Mouse (Mus musculus) erythroblast, embryonic 14.5 days (primary cell): ENCODE measurements around the gene Znrf3. TPM values are rescaled to one million over a fixed set of nuclear protein-coding genes. Genes with fewer than 3 reads are reported as not detected.

ENCODE experiments used
- H3K27me3 ChIP-seq: 2 replicates; pipeline ENCODE4 v1.6.1; 2012; ENCODE audit warnings: inconsistent platforms; ENCODE audit not compliant: control insufficient read depth
- H3K36me3 ChIP-seq: 2 replicates; pipeline ENCODE4 v1.6.1; 2012; ENCODE audit warnings: mild to moderate bottlenecking, inconsistent platforms; ENCODE audit not compliant: control insufficient read depth
- H3K4me1 ChIP-seq: 2 replicates; pipeline ENCODE4 v1.6.1; 2012; ENCODE audit warnings: inconsistent platforms; ENCODE audit not compliant: control insufficient read depth
- H3K4me3 ChIP-seq: replicated peaks from 2 replicates; pipeline ENCODE3; 2012; ENCODE audit warnings: moderate library complexity, mild to moderate bottlenecking, inconsistent platforms
- H3K9me3 ChIP-seq: 2 replicates; pipeline ENCODE4 v1.6.1; 2012; ENCODE audit warnings: low read length, inconsistent platforms, mixed read lengths; ENCODE audit not compliant: control insufficient read depth
- GATA1 ChIP-seq: IDR thresholded peaks from 2 replicates; pipeline ENCODE4 v1.6.1; 2012; ENCODE audit warnings: low read length, inconsistent platforms, mixed read lengths
- TAL1 ChIP-seq: IDR thresholded peaks from 3 replicates; pipeline ENCODE4 v1.6.1; 2012; ENCODE audit warnings: low read length, inconsistent platforms, mixed read lengths
- polyA plus RNA-seq: library from polyadenylated mRNA; stranded (reverse); fragments of >175 nt; gene quantifications from 2 replicates; pipeline ENCODE4 v1.2.3, GENCODE M21; 2012

Znrf3 gene
- polyA plus RNA-seq, 1 experiment, result 0.10 TPM

GRCm38 (mm10) chr11:5243812-5244748 is 200.6 kb downstream of the Znrf3 start:
- Histone ChIP-seq H3K27me3 (no peaks in the 10 kb centered on the region), H3K36me3 (no peaks in the 10 kb centered on the region), H3K4me3 (no peak overlapping the region), H3K9me3 (no peaks in the 10 kb centered on the region), H3K4me1 (peaks cover 52% of the 10 kb centered on the region)
- no peak for TF ChIP-seq TAL1
- TF ChIP-seq GATA1, result no peak

- Histone ChIP-seq H3K4me1 (peaks cover 44% of the 10 kb centered on the region), H3K27me3 (no peaks in the 10 kb centered on the region), H3K4me3 (no peak overlapping the region), H3K9me3 (no peaks in the 10 kb centered on the region), H3K36me3 (no peaks in the 10 kb centered on the region)
- TF ChIP-seq TAL1 (no peak), GATA1 (no peak)
These were observed 201.4 kb downstream of the Znrf3 start for GRCm38 (mm10) chr11:5243208-5243607.

- no peaks in the 10 kb centered on the region for H3K36me3 ChIP-seq
- H3K9me3 ChIP-seq, result no peaks in the 10 kb centered on the region
- peaks cover 38% of the 10 kb centered on the region for H3K4me1 ChIP-seq
- H3K27me3 ChIP-seq, result no peaks in the 10 kb centered on the region
- no peak overlapping the region for H3K4me3 ChIP-seq
- TF ChIP-seq TAL1 (no peak), GATA1 (no peak)
These were observed 202.5 kb downstream of the Znrf3 start for GRCm38 (mm10) chr11:5242158-5242557.

- no peaks in the 10 kb centered on the region for H3K9me3 ChIP-seq
- no peak overlapping the region for H3K4me3 ChIP-seq
- no peaks in the 10 kb centered on the region for H3K36me3 ChIP-seq
- peaks cover 23% of the 10 kb centered on the region for H3K4me1 ChIP-seq
- no peaks in the 10 kb centered on the region for H3K27me3 ChIP-seq
- TF ChIP-seq TAL1, result no peak
- TF ChIP-seq GATA1, result no peak
These were observed 204.6 kb downstream of the Znrf3 start for GRCm38 (mm10) chr11:5239706-5240690.

Other genes with a start within 250 kb of the Znrf3 start
- 0.07 and 0.12 TPM in 2 replicates for gene Kremen1, start 183.3 kb downstream of the Znrf3 start, polyA plus RNA-seq
- 0.70 and 1.1 TPM in 2 replicates for gene Xbp1, start 75.8 kb upstream of the Znrf3 start, polyA plus RNA-seq
- 0.18 and 0.27 TPM in 2 replicates for gene Ccdc117, start 97.3 kb upstream of the Znrf3 start, polyA plus RNA-seq
- not detected in 2 replicates for gene Ankrd36, start 124.8 kb upstream of the Znrf3 start, polyA plus RNA-seq